Mouse (Mus musculus) forebrain, embryonic 15.5 days (tissue): Measurements from ENCODE around the gene Entpd6. TPM values are rescaled to one million over a fixed set of nuclear protein-coding genes. Genes with fewer than 3 reads are reported as not detected.

ENCODE experiments used
- ATAC-seq: fragments of 200-750 bp; cut with Nextera tagmentation; replicated peaks from 2 replicates; pipeline ENCODE4 v1.8.0; 2017; ENCODE audit warnings: mild to moderate bottlenecking, moderate TSS enrichment, moderate library complexity
- H3K27ac ChIP-seq: fragments of 300-500 bp; sonication (generic); replicated peaks from 2 replicates; pipeline ENCODE4 v1.5.1; 2015; ENCODE audit warnings: mild to moderate bottlenecking, inconsistent platforms
- H3K27me3 ChIP-seq: fragments of 300-500 bp; sonication (generic); 2 replicates; pipeline ENCODE4 v1.6.1; 2015; ENCODE audit warnings: inconsistent platforms
- H3K36me3 ChIP-seq: fragments of 300-500 bp; sonication (generic); 2 replicates; pipeline ENCODE4 v1.6.1; 2015; ENCODE audit warnings: mild to moderate bottlenecking, inconsistent platforms
- H3K4me1 ChIP-seq: fragments of 300-500 bp; sonication (generic); 2 replicates; pipeline ENCODE4 v1.6.1; 2015; ENCODE audit warnings: inconsistent platforms
- H3K4me2 ChIP-seq: fragments of 300-500 bp; sonication (generic); replicated peaks from 2 replicates; pipeline ENCODE4 v1.6.1; 2015; ENCODE audit warnings: mild to moderate bottlenecking, inconsistent platforms
- H3K4me3 ChIP-seq: fragments of 300-500 bp; sonication (generic); 2 replicates; pipeline ENCODE4 v1.5.1; 2015; ENCODE audit warnings: mild to moderate bottlenecking, inconsistent platforms
- H3K9ac ChIP-seq: fragments of 300-500 bp; sonication (generic); replicated peaks from 2 replicates; pipeline ENCODE4 v1.6.1; 2015; ENCODE audit warnings: mild to moderate bottlenecking, inconsistent platforms
- H3K9me3 ChIP-seq: fragments of 300-500 bp; sonication (generic); 2 replicates; pipeline ENCODE4 v1.6.1; 2016; ENCODE audit warnings: inconsistent platforms
- WGBS: fragments of 180-500 bp; shearing (Covaris S2); methylation state at CpG from one replicate; pipeline ENCODE4 v1.1.7; 2015; ENCODE audit warnings: mixed read lengths; 5-methylcytosine and 5-hydroxymethylcytosine counted together
- polyA plus RNA-seq: library from polyadenylated mRNA; unstranded; fragments of >200 nt; fragmentation: Nextera tagmentation; extraction: Ambion mirVana; gene quantifications from 2 replicates; pipeline ENCODE4 v1.2.1, GENCODE M21; 2015

The Entpd6 gene
- polyA plus RNA-seq, 1 experiment from 2014 or later, result 49.7 TPM

DNA sequence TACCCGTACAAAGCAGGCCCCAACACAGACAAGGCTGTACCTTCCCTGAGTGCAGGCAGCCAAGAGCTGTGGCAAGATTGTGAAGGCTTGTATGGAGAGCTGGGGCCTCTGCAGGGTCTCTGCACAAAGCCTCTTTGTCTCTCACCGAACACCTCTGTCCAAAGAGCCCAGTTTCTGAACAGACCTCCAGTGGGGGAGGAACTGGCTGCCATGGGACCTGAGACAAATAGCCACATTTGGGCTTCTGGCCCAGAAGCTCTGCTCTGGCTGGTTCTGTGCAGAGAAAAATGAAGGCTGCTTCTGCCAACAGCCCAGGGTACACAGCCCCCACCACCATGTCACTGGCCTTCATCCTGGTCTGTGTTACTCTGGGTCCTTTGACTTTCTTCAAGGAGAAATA lies 16.8 kb downstream of the Entpd6 start:
- WGBS, result 8% methylated on average over 2 of the region's 2 CpGs
- peaks cover 21% of the 10 kb centered on the region for H3K36me3 ChIP-seq

GRCm38 (mm10) chr2:150766083-150766862 lies 17.4 kb downstream of the Entpd6 start:
- WGBS, result 87% methylated on average over 4 of the region's 4 CpGs
- Histone ChIP-seq H3K4me1 (peaks cover 23% of the 10 kb centered on the region), H3K4me2 (no peak overlapping the region), H3K4me3 (no peak overlapping the region), H3K27me3 (no peaks in the 10 kb centered on the region), H3K9ac (no peak overlapping the region), H3K9me3 (no peaks in the 10 kb centered on the region), H3K36me3 (peaks cover 14% of the 10 kb centered on the region), H3K27ac (peak overlapping the region; percentile 45)
- ATAC-seq, result no peak

More for the DNA sequence above, 16.8 kb downstream of the Entpd6 start:
- Histone ChIP-seq H3K9me3 (no peaks in the 10 kb centered on the region), H3K27me3 (no peaks in the 10 kb centered on the region), H3K4me1 (peaks cover 16% of the 10 kb centered on the region), H3K4me3 (no peak overlapping the region), H3K27ac (peak overlapping the region; percentile 45), H3K9ac (no peak overlapping the region), H3K4me2 (no peak overlapping the region)
- ATAC-seq, result peak; percentile 86

DNA sequence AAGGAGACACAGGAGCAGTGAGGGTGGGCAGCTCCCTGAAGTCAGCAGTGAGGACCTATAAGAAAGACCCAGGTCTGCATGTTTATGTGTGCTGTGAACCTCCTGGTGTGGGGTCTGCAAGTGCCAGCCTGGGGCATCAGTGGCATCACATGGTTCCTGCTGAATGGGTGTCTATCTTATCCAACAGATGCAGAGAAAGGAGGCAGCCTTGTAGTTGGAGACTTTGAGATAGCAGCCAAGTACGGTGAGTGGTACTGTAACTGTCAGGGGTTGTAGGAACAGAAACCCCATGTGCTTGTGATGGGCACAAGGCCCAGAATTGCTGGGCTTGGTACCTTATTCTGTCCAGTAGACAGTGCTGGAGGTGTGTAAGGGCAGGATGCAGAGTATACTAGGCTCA lies 19.8 kb downstream of the Entpd6 start:
- 78% methylated on average over 1 of the region's 1 CpGs for WGBS
- H3K9ac ChIP-seq, result no peak overlapping the region

DNA sequence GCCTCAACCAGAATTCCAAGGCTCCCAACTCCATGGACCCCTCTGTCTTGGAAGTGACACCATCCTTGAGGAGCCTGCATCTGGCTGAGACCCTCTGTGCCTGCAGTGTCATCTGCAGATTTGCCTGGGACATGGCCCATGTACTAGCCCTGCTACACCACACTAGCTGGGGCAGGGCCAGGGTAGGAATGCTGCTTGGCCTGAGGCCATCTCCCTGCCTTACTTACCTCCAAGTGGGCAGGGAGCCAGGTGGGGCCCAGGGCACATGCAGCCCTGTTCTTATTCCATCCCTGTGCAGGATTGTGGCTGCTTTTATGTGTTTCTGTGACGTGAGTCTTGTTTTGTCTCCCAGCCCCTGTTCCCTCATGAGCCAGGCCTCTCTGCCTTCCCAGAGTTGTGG lies 21.9 kb downstream of the Entpd6 start:
- Histone ChIP-seq H3K9me3 (no peaks in the 10 kb centered on the region), H3K9ac (no peak overlapping the region), H3K4me3 (no peak overlapping the region), H3K27me3 (no peaks in the 10 kb centered on the region), H3K36me3 (peaks cover 6% of the 10 kb centered on the region), H3K27ac (peak overlapping the region; percentile 74), H3K4me2 (no peak overlapping the region), H3K4me1 (peaks cover 31% of the 10 kb centered on the region)
- 33% methylated on average over 1 of the region's 1 CpGs for WGBS
- ATAC-seq, result peak; percentile 60

More for the DNA sequence above, 19.8 kb downstream of the Entpd6 start:
- Histone ChIP-seq H3K27me3 (no peaks in the 10 kb centered on the region), H3K27ac (no peak overlapping the region), H3K4me1 (peaks cover 38% of the 10 kb centered on the region), H3K4me2 (no peak overlapping the region), H3K36me3 (peaks cover 6% of the 10 kb centered on the region), H3K9me3 (no peaks in the 10 kb centered on the region), H3K4me3 (no peak overlapping the region)
- ATAC-seq, result no peak

DNA sequence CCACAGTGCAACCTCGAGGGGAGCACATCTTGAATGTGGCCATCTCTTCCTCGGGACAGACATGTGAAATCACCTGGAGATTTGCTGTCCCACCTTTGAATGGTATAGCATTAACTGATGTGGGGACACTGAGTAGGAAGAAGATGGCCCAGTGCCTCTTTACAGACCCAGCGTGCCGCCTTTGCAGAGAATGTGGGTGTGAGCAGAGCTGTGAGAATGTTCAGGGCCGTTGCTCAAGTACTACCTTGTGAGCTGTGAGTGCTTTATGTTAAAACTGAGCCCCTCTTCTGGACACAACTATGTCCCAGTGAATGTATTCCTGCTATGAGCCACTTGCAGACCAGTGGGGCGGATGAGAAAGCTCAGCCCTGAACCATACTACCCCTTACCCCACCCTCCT lies 22.3 kb downstream of the Entpd6 start:
- no peak overlapping the region for H3K4me2 ChIP-seq
- H3K9me3 ChIP-seq, result no peaks in the 10 kb centered on the region
- H3K4me1 ChIP-seq, result peaks cover 29% of the 10 kb centered on the region
- H3K4me3 ChIP-seq, result no peak overlapping the region
- H3K9ac ChIP-seq, result no peak overlapping the region
- H3K27me3 ChIP-seq, result no peaks in the 10 kb centered on the region
- H3K36me3 ChIP-seq, result peaks cover 6% of the 10 kb centered on the region
- 60% methylated on average over 6 of the region's 6 CpGs for WGBS
- H3K27ac ChIP-seq, result peak overlapping the region; percentile 74
- ATAC-seq, result peak; percentile 12; the same call in 1 of the 2 replicates

- Histone ChIP-seq H3K36me3 (peaks cover 6% of the 10 kb centered on the region), H3K27me3 (no peaks in the 10 kb centered on the region), H3K9me3 (no peaks in the 10 kb centered on the region), H3K27ac (0 out of 2 replicates have a peak overlapping the region, but pooled peaks have one; percentile 24), H3K4me1 (peaks cover 27% of the 10 kb centered on the region), H3K4me3 (no peak overlapping the region), H3K4me2 (no peak overlapping the region), H3K9ac (no peak overlapping the region)
- 86% methylated on average over 8 of the region's 8 CpGs for WGBS
- ATAC-seq, result no peak
Observed at GRCm38 (mm10) chr2:150771996-150772395, 23.2 kb downstream of the Entpd6 start.

DNA sequence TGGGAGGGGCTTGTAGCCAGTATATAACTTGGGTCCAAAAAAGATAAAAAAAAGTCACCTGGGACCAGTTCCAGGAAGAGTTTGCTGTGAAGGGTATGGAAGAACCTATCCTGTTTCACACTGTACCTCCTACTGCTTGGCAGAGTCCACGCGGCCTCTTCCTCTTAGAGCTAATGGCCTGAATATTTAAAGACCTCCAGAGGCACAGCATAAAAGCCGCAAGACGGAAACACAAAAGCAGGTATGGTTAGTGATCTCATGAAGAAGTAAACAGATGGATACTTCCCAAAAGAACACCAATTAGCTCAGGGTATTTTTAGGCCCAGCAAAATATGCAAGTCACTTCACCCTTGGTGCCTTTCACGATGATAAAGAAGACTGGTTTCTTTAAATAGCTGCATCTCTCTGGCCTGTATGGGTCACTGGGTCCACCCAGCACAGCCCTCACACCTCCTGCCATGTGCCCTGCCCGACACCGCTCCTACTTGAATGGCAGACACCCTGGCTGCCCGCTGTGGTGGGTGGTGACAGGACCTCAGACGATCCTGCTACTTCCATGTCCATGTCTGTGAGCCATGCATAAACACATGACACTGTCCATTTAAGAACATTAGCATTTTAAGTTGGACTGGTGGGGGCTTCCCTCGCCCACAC lies 23.8 kb downstream of the Entpd6 start:
- Histone ChIP-seq H3K9ac (no peak overlapping the region), H3K4me3 (no peak overlapping the region), H3K27me3 (no peaks in the 10 kb centered on the region), H3K36me3 (peaks cover 6% of the 10 kb centered on the region), H3K4me1 (peaks cover 27% of the 10 kb centered on the region), H3K4me2 (no peak overlapping the region), H3K27ac (no peak overlapping the region), H3K9me3 (no peaks in the 10 kb centered on the region)
- no peak for ATAC-seq
- WGBS, result 55% methylated on average over 10 of the region's 10 CpGs

DNA sequence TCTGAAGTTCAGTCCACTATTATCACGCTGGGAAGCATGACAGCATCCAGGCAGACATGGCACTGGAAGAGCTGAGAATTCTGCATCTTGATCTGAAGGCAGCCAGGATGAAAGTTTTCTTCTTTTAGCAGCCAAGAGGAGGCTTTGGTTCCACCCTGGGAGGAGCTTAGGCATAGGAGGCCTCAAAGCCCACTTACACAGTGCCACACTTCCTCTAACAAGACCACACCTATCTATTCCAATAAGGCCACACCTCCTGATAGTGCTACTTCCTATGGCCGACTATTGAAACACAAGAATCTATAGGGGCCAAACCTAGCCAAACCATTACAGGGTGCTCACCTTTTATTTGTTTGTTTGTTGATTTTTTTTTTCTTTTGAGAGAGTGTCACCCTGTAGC lies 34.0 kb downstream of the Entpd6 start:
- Histone ChIP-seq H3K27me3 (no peaks in the 10 kb centered on the region), H3K27ac (no peak overlapping the region), H3K36me3 (no peaks in the 10 kb centered on the region), H3K4me1 (peaks cover 8% of the 10 kb centered on the region), H3K9ac (no peak overlapping the region), H3K9me3 (no peaks in the 10 kb centered on the region), H3K4me3 (no peak overlapping the region), H3K4me2 (no peak overlapping the region)
- ATAC-seq, result no peak
- WGBS, result 80% methylated on average over 2 of the region's 2 CpGs

- Histone ChIP-seq H3K4me3 (peak within 1 kb of the TSS; percentile 73), H3K27me3 (no peaks in the 10 kb centered on the region), H3K4me2 (peak within 1 kb of the TSS; percentile 50), H3K9ac (peak within 1 kb of the TSS; percentile 68), H3K9me3 (no peaks in the 10 kb centered on the region), H3K27ac (peak within 1 kb of the TSS; percentile 62), H3K36me3 (no peaks in the 10 kb centered on the region), H3K4me1 (peaks cover 27% of the 10 kb centered on the region)
- 3% methylated on average over 58 of the region's 58 CpGs for WGBS
- peak; percentile 98 for ATAC-seq
Observed at GRCm38 (mm10) chr2:150786251-150787180, 37.7 kb downstream of the Entpd6 start, which contains the start of gene Pygb. Gene Pygb, plus strand, starts transcription at chr2:150786735.

DNA sequence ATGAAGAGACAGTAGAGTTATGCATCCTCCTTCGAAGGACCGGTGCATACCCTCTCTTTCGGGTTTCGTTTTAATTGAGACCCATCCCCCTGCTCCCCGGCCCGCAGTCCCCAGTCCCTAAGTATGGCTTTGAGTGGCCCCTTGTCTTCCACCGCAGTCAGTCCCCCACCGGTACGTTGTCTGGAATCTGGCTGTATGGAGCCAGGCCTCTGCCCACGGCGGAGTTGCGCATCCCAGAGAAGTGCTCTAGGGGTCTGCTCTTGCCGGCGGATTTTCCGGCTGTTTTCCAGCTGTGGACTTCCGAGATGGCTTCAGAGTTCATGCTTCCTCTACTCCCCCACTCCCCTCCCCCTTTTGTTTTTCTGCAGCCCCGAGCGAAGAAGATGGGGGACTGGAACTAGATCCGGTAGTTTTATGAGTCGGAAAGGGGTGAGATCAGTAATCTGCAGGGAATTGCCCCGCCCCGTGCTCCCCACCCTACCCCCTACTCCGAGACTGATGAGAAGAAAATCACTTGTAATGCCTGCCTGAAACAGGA lies 38.5 kb downstream of the Entpd6 start:
- Histone ChIP-seq H3K4me3 (peak overlapping the region; percentile 73), H3K4me2 (peak overlapping the region; percentile 50), H3K4me1 (peaks cover 27% of the 10 kb centered on the region), H3K27me3 (no peaks in the 10 kb centered on the region), H3K9me3 (no peaks in the 10 kb centered on the region), H3K27ac (peak overlapping the region; percentile 0; the same call in 1 of the 2 replicates), H3K9ac (peak overlapping the region; percentile 68), H3K36me3 (no peaks in the 10 kb centered on the region)
- ATAC-seq, result peak; percentile 23
- WGBS, result 0% methylated on average over 23 of the region's 23 CpGs

DNA sequence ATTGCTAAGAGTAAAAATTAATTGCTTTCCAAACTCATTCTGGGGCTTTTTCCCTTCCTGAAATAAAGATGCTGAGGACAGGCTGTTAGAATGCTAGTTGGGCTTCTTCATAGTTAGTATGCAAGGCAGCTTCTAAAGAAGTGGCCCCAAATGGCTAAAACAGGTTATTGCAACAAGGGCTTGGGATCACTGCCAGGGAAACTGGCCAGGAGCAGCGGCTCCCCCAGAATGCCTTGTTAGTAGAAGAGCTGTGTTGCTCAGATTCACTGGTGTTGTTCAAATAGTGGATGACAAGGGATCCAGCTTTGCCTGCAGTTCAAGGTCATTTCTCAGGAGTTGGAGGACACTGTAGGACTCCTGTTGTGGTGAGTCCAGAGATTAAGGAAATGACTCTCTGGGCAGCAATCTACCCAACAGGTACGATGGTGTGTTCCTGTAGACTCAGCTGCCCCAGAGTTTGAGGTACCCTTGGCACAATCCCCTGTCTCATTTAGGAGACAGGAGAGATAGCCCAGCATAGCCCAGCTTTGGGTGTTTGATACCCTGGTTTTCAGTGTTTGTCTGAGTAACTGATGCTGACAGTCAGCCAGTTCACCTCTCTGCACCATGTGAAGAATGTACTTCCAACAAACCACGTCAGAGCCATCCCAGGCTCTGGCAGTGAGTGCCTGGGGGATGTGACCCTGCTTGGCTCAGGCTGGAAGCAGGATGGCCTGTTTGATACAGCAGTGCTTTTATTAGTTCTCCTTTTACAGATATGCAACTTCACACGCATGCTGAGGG lies 40.1 kb downstream of the Entpd6 start:
- no peaks in the 10 kb centered on the region for H3K9me3 ChIP-seq
- H3K4me1 ChIP-seq, result peaks cover 27% of the 10 kb centered on the region
- 43% methylated on average over 4 of the region's 4 CpGs for WGBS
- H3K4me2 ChIP-seq, result peak overlapping the region; percentile 50
- peak overlapping the region; percentile 13; the same call in 1 of the 2 replicates for H3K4me3 ChIP-seq
- H3K27ac ChIP-seq, result peak overlapping the region; percentile 38; the same call in 1 of the 2 replicates
- H3K36me3 ChIP-seq, result no peaks in the 10 kb centered on the region
- no peak for ATAC-seq
- no peak overlapping the region; the same call in 1 of the 2 replicates for H3K9ac ChIP-seq
- no peaks in the 10 kb centered on the region for H3K27me3 ChIP-seq
